Mouse (Mus musculus): Measurements from ENCODE around the gene Lsm14b.

DNA sequence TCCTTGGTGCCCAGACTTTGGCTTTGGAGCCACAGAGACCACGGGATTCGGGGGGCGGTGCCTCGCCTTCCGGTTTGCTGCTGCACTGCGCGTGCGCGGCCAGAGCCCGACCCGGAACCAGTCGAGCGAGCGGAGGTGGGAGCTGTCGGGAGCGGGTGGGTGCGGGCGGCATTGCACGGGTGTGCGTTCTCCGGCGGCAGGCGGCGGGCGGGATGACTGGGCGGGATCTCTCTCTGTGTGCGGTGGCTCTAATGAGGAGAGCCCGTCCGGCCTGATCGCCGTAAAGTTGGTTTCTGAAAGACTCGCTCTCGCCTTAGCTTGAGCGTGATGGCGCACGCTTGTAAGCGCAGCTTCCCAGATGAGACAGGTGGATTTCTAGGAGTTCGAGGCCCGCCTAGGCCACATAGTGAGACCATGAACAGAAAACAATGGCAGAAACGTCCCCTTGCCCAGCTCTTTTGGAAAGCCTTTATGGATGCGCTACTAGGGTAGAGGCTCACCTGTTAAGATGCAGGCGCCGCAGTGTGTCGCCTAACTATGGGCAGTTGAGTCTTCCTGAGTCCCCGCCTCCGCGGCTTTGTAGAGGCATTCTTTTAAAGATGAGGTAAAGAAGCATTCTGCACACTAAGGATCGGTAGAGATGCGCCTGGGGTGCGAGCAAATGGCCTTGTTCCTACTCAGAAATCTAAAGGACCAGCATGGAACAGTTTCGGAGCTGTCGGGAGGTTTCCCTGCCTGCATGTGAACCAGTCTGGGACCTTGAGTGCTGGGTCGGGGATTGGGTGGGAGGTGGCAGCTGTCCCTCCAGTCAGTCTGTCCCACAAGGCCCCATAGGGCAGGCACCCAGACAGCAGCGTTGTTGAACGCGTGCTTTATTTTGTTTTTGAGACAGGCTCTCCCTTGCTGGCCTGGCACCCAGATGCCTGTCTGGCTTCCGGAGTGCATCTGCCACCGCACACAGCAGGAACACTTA lies 46.0 kb downstream of the Lsm14b start, which contains the start of gene Mtg2:
- no peak for TF ChIP-seq CTCF (IDR thresholded peaks at IDR 0.05; ENCODE audit: low read depth)
- TF ChIP-seq EP300 (IDR thresholded peaks at IDR 0.05; ENCODE audit: low read depth), result no peak

Measured in liver, postnatal 0 days (tissue).